Mouse (Mus musculus): Measurements from ENCODE around the gene Zgpat. TPM values are rescaled to one million over a fixed set of nuclear protein-coding genes. Genes with fewer than 3 reads are reported as not detected.

The Zgpat gene
- polyA plus RNA-seq, 1 experiment from 2014 or later = 35.0 TPM

Other genes starting within 250 kb of the Zgpat start
- 0.11 and 0.25 TPM in 2 replicates for gene Kcnq2, start 229.6 kb upstream of the Zgpat start, polyA plus RNA-seq (2014; fragmentation: Nextera tagmentation; extraction: Ambion mirVana)
- gene Eef1a2, start 207.9 kb upstream of the Zgpat start, polyA plus RNA-seq (2014; fragmentation: Nextera tagmentation; extraction: Ambion mirVana) = 0.13 and 0.14 TPM in 2 replicates
- 422 and 444 TPM in 2 replicates for gene Ppdpf, start 177.7 kb upstream of the Zgpat start, polyA plus RNA-seq (2014; fragmentation: Nextera tagmentation; extraction: Ambion mirVana)
- 0.04 TPM in 1 of 2 replicates, not detected in the other for gene Ptk6, start 162.1 kb upstream of the Zgpat start, polyA plus RNA-seq (2014; fragmentation: Nextera tagmentation; extraction: Ambion mirVana)
- gene Srms, start 151.7 kb upstream of the Zgpat start, polyA plus RNA-seq (2014; fragmentation: Nextera tagmentation; extraction: Ambion mirVana) = 0.94 and 1.4 TPM in 2 replicates
- 0.17 and 0.69 TPM in 2 replicates for gene Fndc11, start 144.9 kb upstream of the Zgpat start, polyA plus RNA-seq (2014; fragmentation: Nextera tagmentation; extraction: Ambion mirVana)
- 0.99 and 1.2 TPM in 2 replicates for gene Helz2, start 122.9 kb upstream of the Zgpat start, polyA plus RNA-seq (2014; fragmentation: Nextera tagmentation; extraction: Ambion mirVana)
- 19.7 and 21.3 TPM in 2 replicates for gene Gmeb2, start 76.9 kb upstream of the Zgpat start, polyA plus RNA-seq (2014; fragmentation: Nextera tagmentation; extraction: Ambion mirVana)
- gene Stmn3, start 50.4 kb upstream of the Zgpat start, polyA plus RNA-seq (2014; fragmentation: Nextera tagmentation; extraction: Ambion mirVana) = 0.84 and 0.91 TPM in 2 replicates
- gene Rtel1, start 45.2 kb upstream of the Zgpat start, polyA plus RNA-seq (2014; fragmentation: Nextera tagmentation; extraction: Ambion mirVana) = 63.0 and 63.7 TPM in 2 replicates
- 57.3 and 63.7 TPM in 2 replicates for gene Arfrp1, start 476 bp downstream of the Zgpat start, polyA plus RNA-seq (2014; fragmentation: Nextera tagmentation; extraction: Ambion mirVana)
- 20.9 and 26.7 TPM in 2 replicates for gene Lime1, start 15.2 kb downstream of the Zgpat start, polyA plus RNA-seq (2014; fragmentation: Nextera tagmentation; extraction: Ambion mirVana)
- gene Zbtb46, start 94.5 kb downstream of the Zgpat start, polyA plus RNA-seq (2014; fragmentation: Nextera tagmentation; extraction: Ambion mirVana) = 9.8 and 10.1 TPM in 2 replicates
- gene Abhd16b, start 128.3 kb downstream of the Zgpat start, polyA plus RNA-seq (2014; fragmentation: Nextera tagmentation; extraction: Ambion mirVana) = 0.08 and 0.21 TPM in 2 replicates
- 165 and 175 TPM in 2 replicates for gene Tpd52l2, start 132.2 kb downstream of the Zgpat start, polyA plus RNA-seq (2014; fragmentation: Nextera tagmentation; extraction: Ambion mirVana)
- 75.3 and 80.9 TPM in 2 replicates for gene Dnajc5, start 155.6 kb downstream of the Zgpat start, polyA plus RNA-seq (2014; fragmentation: Nextera tagmentation; extraction: Ambion mirVana)
- 34.4 and 39.7 TPM in 2 replicates for gene Uckl1, start 220.0 kb downstream of the Zgpat start, polyA plus RNA-seq (2014; fragmentation: Nextera tagmentation; extraction: Ambion mirVana)
- gene Prpf6, start 226.9 kb downstream of the Zgpat start, polyA plus RNA-seq (2014; fragmentation: Nextera tagmentation; extraction: Ambion mirVana) = 78.7 and 82.5 TPM in 2 replicates
- gene Zfp512b, start 227.9 kb downstream of the Zgpat start, polyA plus RNA-seq (2014; fragmentation: Nextera tagmentation; extraction: Ambion mirVana) = 30.9 and 41.1 TPM in 2 replicates
- 14.9 and 17.7 TPM in 2 replicates for gene Samd10, start 234.3 kb downstream of the Zgpat start, polyA plus RNA-seq (2014; fragmentation: Nextera tagmentation; extraction: Ambion mirVana)